Mouse (Mus musculus): ENCODE data around the gene Zbtb16.

- TF ChIP-seq POLR2A (IDR thresholded peaks at IDR 0.05; ENCODE audit: control insufficient read depth in 1 of 2, insufficient read depth in 1 of 2, low read depth in 1 of 2, low read length in 2 of 2, poor library complexity in 1 of 2), result no peak
- no peak for TF ChIP-seq HCFC1 (IDR thresholded peaks at IDR 0.05; ENCODE audit: low read depth, low read length)
- TF ChIP-seq ZC3H11A (IDR thresholded peaks at IDR 0.05; ENCODE audit: low read depth, low read length), result no peak
Measured at GRCm38 (mm10) chr9:48823851-48824250, 12.2 kb downstream of the Zbtb16 start.
